Mouse (Mus musculus) G1E (cell line): Measurements from ENCODE around the gene S1pr4.

Experiments used
- CTCF ChIP-seq: IDR thresholded peaks from 2 replicates; pipeline ENCODE4 v1.5.1; 2012; ENCODE audit warnings: low read depth, low read length, inconsistent platforms, mixed read lengths
- POLR2AphosphoS5 ChIP-seq: IDR thresholded peaks from 2 replicates; pipeline ENCODE4 v1.6.1; 2012; ENCODE audit warnings: low read depth, low read length, inconsistent platforms; ENCODE audit not compliant: insufficient replicate concordance

GRCm38 (mm10) chr10:81459399-81459798 lies 40.5 kb downstream of the S1pr4 start:
- TF ChIP-seq CTCF (no peak), POLR2AphosphoS5 (no peak)
